Mouse (Mus musculus): ENCODE measurements around the gene Tmem147.

- TF ChIP-seq POLR2A (IDR thresholded peaks at IDR 0.05; ENCODE audit: borderline replicate concordance, low read depth, low read length) (no peak), CTCF (IDR thresholded peaks at IDR 0.05; ENCODE audit: low read depth, low read length) (no peak)
Observed at GRCm38 (mm10) chr7:30721286-30721685, 8.1 kb downstream of the Tmem147 start.

All from bone marrow macrophage, adult 2 months (primary cell).